Mouse (Mus musculus) hindbrain, embryonic 13.5 days (tissue): Measurements from ENCODE around the gene Vwa8. TPM values are rescaled to one million over a fixed set of nuclear protein-coding genes. Genes with fewer than 3 reads are reported as not detected.
A peak's percentile ranks its signal among the peaks of the same experiment; 100 is the strongest.

Experiments used
- ATAC-seq: fragments of 200-750 bp; cut with Nextera tagmentation; 2 replicates; pipeline ENCODE4 v1.8.0; 2017; ENCODE audit warnings: moderate TSS enrichment; ENCODE audit not compliant: low FRiP score
- H3K27ac ChIP-seq: fragments of 300-500 bp; sonication (generic); 2 replicates; pipeline ENCODE4 v1.5.1; 2015; ENCODE audit warnings: inconsistent platforms, mild to moderate bottlenecking, moderate library complexity
- H3K27me3 ChIP-seq: fragments of 300-500 bp; sonication (generic); 2 replicates; pipeline ENCODE4 v1.6.1; 2015; ENCODE audit warnings: mild to moderate bottlenecking, inconsistent platforms
- H3K36me3 ChIP-seq: fragments of 300-500 bp; sonication (generic); 2 replicates; pipeline ENCODE4 v1.6.1; 2015; ENCODE audit warnings: mild to moderate bottlenecking, inconsistent platforms
- H3K4me1 ChIP-seq: fragments of 300-500 bp; sonication (generic); replicated peaks from 2 replicates; pipeline ENCODE4 v1.6.1; 2015; ENCODE audit warnings: inconsistent platforms
- H3K4me2 ChIP-seq: fragments of 300-500 bp; sonication (generic); 2 replicates; pipeline ENCODE4 v1.6.1; 2015; ENCODE audit warnings: inconsistent platforms, mild to moderate bottlenecking, moderate library complexity
- H3K4me3 ChIP-seq: fragments of 300-500 bp; sonication (generic); 2 replicates; pipeline ENCODE4 v1.5.1; 2015; ENCODE audit warnings: mild to moderate bottlenecking, inconsistent platforms
- H3K9ac ChIP-seq: fragments of 300-500 bp; sonication (generic); 2 replicates; pipeline ENCODE4 v1.6.1; 2015; ENCODE audit warnings: mild to moderate bottlenecking, inconsistent platforms
- H3K9me3 ChIP-seq: fragments of 300-500 bp; sonication (generic); 2 replicates; pipeline ENCODE4 v1.6.1; 2016; ENCODE audit warnings: inconsistent platforms
- WGBS: fragments of 180-500 bp; shearing (Covaris S2); methylation state at CpG from one replicate; pipeline ENCODE4 v1.1.7; 2015; 5-methylcytosine and 5-hydroxymethylcytosine counted together
- polyA plus RNA-seq: library from polyadenylated mRNA; unstranded; fragments of >200 nt; fragmentation: Nextera tagmentation; extraction: Ambion mirVana; gene quantifications from 2 replicates; pipeline ENCODE4 v1.2.1, GENCODE M21; 2015

Gene Vwa8
- polyA plus RNA-seq, 1 experiment from 2014 or later: 5.9 TPM

- H3K27me3 ChIP-seq: no peaks in the 10 kb centered on the region
- H3K36me3 ChIP-seq: peaks cover 3% of the 10 kb centered on the region; the same call in 1 of the 2 replicates
- H3K9me3 ChIP-seq: no peaks in the 10 kb centered on the region
- 0 out of 2 replicates have a peak, but pooled peaks cover 10% of the 10 kb centered on the region for H3K4me1 ChIP-seq
- no peak for ATAC-seq
- 57% methylated on average over 12 of the region's 12 CpGs for WGBS
- H3K4me3 ChIP-seq: no peak overlapping the region
- H3K9ac ChIP-seq: peak overlapping the region; percentile 25; the same call in 1 of the 2 replicates
- 0 out of 2 replicates have a peak overlapping the region, but pooled peaks have one; percentile 0 for H3K27ac ChIP-seq
- no peak overlapping the region for H3K4me2 ChIP-seq
These were observed 331.4 kb downstream of the Vwa8 start for GRCm38 (mm10) chr14:79180078-79180730.

GRCm38 (mm10) chr14:79181748-79182147, 332.9 kb downstream of the Vwa8 start:
- no peak overlapping the region for H3K9ac ChIP-seq
- H3K4me3 ChIP-seq: no peak overlapping the region
- H3K27me3 ChIP-seq: no peaks in the 10 kb centered on the region
- peaks cover 7% of the 10 kb centered on the region; the same call in 1 of the 2 replicates for H3K9me3 ChIP-seq
- H3K27ac ChIP-seq: no peak overlapping the region
- no peak overlapping the region for H3K4me2 ChIP-seq
- 94% methylated on average over 8 of the region's 8 CpGs for WGBS
- H3K4me1 ChIP-seq: 0 out of 2 replicates have a peak, but pooled peaks cover 12% of the 10 kb centered on the region
- ATAC-seq: no peak
- H3K36me3 ChIP-seq: peaks cover 5% of the 10 kb centered on the region

- H3K4me3 ChIP-seq: no peak overlapping the region
- no peak overlapping the region for H3K4me2 ChIP-seq
- peaks cover 7% of the 10 kb centered on the region for H3K36me3 ChIP-seq
- 0 out of 2 replicates have a peak, but pooled peaks cover 12% of the 10 kb centered on the region for H3K4me1 ChIP-seq
- peaks cover 8% of the 10 kb centered on the region; the same call in 1 of the 2 replicates for H3K9me3 ChIP-seq
- no peak overlapping the region for H3K9ac ChIP-seq
- H3K27ac ChIP-seq: no peak overlapping the region
- no peaks in the 10 kb centered on the region for H3K27me3 ChIP-seq
- 94% methylated on average over 15 of the region's 15 CpGs for whole genome bisulfite sequencing
- ATAC-seq: no peak
These were observed 333.9 kb downstream of the Vwa8 start for GRCm38 (mm10) chr14:79182801-79183200.

GRCm38 (mm10) chr14:79183261-79183660, 334.4 kb downstream of the Vwa8 start:
- no peak overlapping the region for H3K4me2 ChIP-seq
- 0 out of 2 replicates have a peak, but pooled peaks cover 12% of the 10 kb centered on the region for H3K4me1 ChIP-seq
- H3K9me3 ChIP-seq: peaks cover 8% of the 10 kb centered on the region; the same call in 1 of the 2 replicates
- no peak overlapping the region for H3K27ac ChIP-seq
- H3K36me3 ChIP-seq: peaks cover 7% of the 10 kb centered on the region
- no peak overlapping the region for H3K9ac ChIP-seq
- no peak for ATAC-seq
- 83% methylated on average over 7 of the region's 7 CpGs for WGBS
- H3K27me3 ChIP-seq: no peaks in the 10 kb centered on the region
- no peak overlapping the region for H3K4me3 ChIP-seq

- Histone ChIP-seq H3K9me3 (peaks cover 8% of the 10 kb centered on the region; the same call in 1 of the 2 replicates), H3K4me2 (no peak overlapping the region), H3K27ac (no peak overlapping the region), H3K4me3 (no peak overlapping the region), H3K36me3 (peaks cover 7% of the 10 kb centered on the region), H3K9ac (no peak overlapping the region), H3K27me3 (no peaks in the 10 kb centered on the region), H3K4me1 (0 out of 2 replicates have a peak, but pooled peaks cover 12% of the 10 kb centered on the region)
- 85% methylated on average over 10 of the region's 10 CpGs for WGBS
- no peak for ATAC-seq
These were observed 335.2 kb downstream of the Vwa8 start for GRCm38 (mm10) chr14:79184071-79184470.

- no peak overlapping the region for H3K4me2 ChIP-seq
- H3K27me3 ChIP-seq: no peaks in the 10 kb centered on the region
- peaks cover 8% of the 10 kb centered on the region; the same call in 1 of the 2 replicates for H3K9me3 ChIP-seq
- WGBS: 50% methylated on average over 11 of the region's 11 CpGs
- H3K4me1 ChIP-seq: 0 out of 2 replicates have a peak, but pooled peaks cover 5% of the 10 kb centered on the region
- peaks cover 7% of the 10 kb centered on the region for H3K36me3 ChIP-seq
- 0 out of 2 replicates have a peak, but pooled peaks have one; percentile 50 for ATAC-seq
- no peak overlapping the region for H3K9ac ChIP-seq
- no peak overlapping the region for H3K27ac ChIP-seq
- H3K4me3 ChIP-seq: no peak overlapping the region
These were observed 336.3 kb downstream of the Vwa8 start for GRCm38 (mm10) chr14:79185018-79185685.

- H3K4me2 ChIP-seq: no peak overlapping the region
- WGBS: 98% methylated on average over 1 of the region's 1 CpGs
- H3K27ac ChIP-seq: no peak overlapping the region
- no peaks in the 10 kb centered on the region for H3K27me3 ChIP-seq
- H3K9ac ChIP-seq: no peak overlapping the region
- no peak for ATAC-seq
- peaks cover 7% of the 10 kb centered on the region for H3K36me3 ChIP-seq
- no peak overlapping the region for H3K4me3 ChIP-seq
- H3K9me3 ChIP-seq: peaks cover 8% of the 10 kb centered on the region; the same call in 1 of the 2 replicates
- 0 out of 2 replicates have a peak, but pooled peaks cover 5% of the 10 kb centered on the region for H3K4me1 ChIP-seq
These were observed 338.1 kb downstream of the Vwa8 start for GRCm38 (mm10) chr14:79186976-79187375.

- no peak for ATAC-seq
- 62% methylated on average over 3 of the region's 3 CpGs for WGBS
- Histone ChIP-seq H3K9me3 (no peaks in the 10 kb centered on the region), H3K9ac (no peak overlapping the region), H3K36me3 (no peaks in the 10 kb centered on the region), H3K27me3 (no peaks in the 10 kb centered on the region), H3K4me1 (peaks cover 27% of the 10 kb centered on the region), H3K27ac (no peak overlapping the region), H3K4me3 (no peak overlapping the region), H3K4me2 (no peak overlapping the region)
These were observed 347.9 kb downstream of the Vwa8 start for GRCm38 (mm10) chr14:79196711-79197110.

- Histone ChIP-seq H3K4me2 (no peak overlapping the region), H3K4me1 (peaks cover 34% of the 10 kb centered on the region), H3K36me3 (no peaks in the 10 kb centered on the region), H3K27ac (no peak overlapping the region), H3K4me3 (no peak overlapping the region), H3K27me3 (no peaks in the 10 kb centered on the region), H3K9me3 (no peaks in the 10 kb centered on the region), H3K9ac (no peak overlapping the region)
- no peak for ATAC-seq
- 93% methylated on average over 15 of the region's 15 CpGs for WGBS
These were observed 349.2 kb downstream of the Vwa8 start for GRCm38 (mm10) chr14:79198066-79198465.

- Histone ChIP-seq H3K9me3 (no peaks in the 10 kb centered on the region), H3K36me3 (no peaks in the 10 kb centered on the region), H3K9ac (no peak overlapping the region), H3K4me2 (no peak overlapping the region), H3K4me3 (no peak overlapping the region), H3K4me1 (peaks cover 52% of the 10 kb centered on the region), H3K27me3 (no peaks in the 10 kb centered on the region), H3K27ac (peak overlapping the region; percentile 70)
- 41% methylated on average over 9 of the region's 9 CpGs for WGBS
- no peak for ATAC-seq
These were observed 351.5 kb downstream of the Vwa8 start for GRCm38 (mm10) chr14:79200133-79200891.

- Histone ChIP-seq H3K9me3 (no peaks in the 10 kb centered on the region), H3K27ac (peak overlapping the region; percentile 67), H3K4me1 (peaks cover 57% of the 10 kb centered on the region), H3K4me2 (no peak overlapping the region), H3K36me3 (no peaks in the 10 kb centered on the region), H3K4me3 (no peak overlapping the region), H3K9ac (no peak overlapping the region), H3K27me3 (no peaks in the 10 kb centered on the region)
- 57% methylated on average over 9 of the region's 9 CpGs for WGBS
- ATAC-seq: no peak
These were observed 352.0 kb downstream of the Vwa8 start for GRCm38 (mm10) chr14:79200892-79201285.
